Mouse (Mus musculus): ENCODE measurements around the gene Erbb3. TPM values are rescaled to one million over a fixed set of nuclear protein-coding genes. Genes with fewer than 3 reads are reported as not detected.
A peak's percentile ranks its signal among the peaks of the same experiment; 100 is the strongest.
"Not testable (repeated sequence)": the region's sequence is repeated elsewhere in the genome, so short reads cannot be mapped to it uniquely, and the experiment has no call there.

Erbb3 gene
- total and polyA plus RNA-seq, 2 experiments from 2014 or later = 0.21 to 1.1 TPM

- H3K4me1 ChIP-seq (ENCODE audit: insufficient read depth, low read length) = peaks cover 6% of the 10 kb centered on the region
- WGBS = 81% methylated on average over 2 of the region's 2 CpGs
- peaks cover 25% of the 10 kb centered on the region for H3K36me3 ChIP-seq (ENCODE audit: insufficient read depth, low read length)
- TF ChIP-seq CTCF (IDR thresholded peaks at IDR 0.05) = no peak
- no peak overlapping the region for H3K4me2 ChIP-seq (ENCODE audit: low read depth, low read length, poor library complexity, severe bottlenecking)
- no peak overlapping the region for H3K9ac ChIP-seq (replicated peaks; ENCODE audit: low read length, poor library complexity, severe bottlenecking)
- no peak overlapping the region for H3K27ac ChIP-seq (ENCODE audit: low read depth, low read length)
- DNase-seq (ENCODE audit: low spot score) (no peak), ATAC-seq (ENCODE audit: low FRiP score) (no peak)
- no peak overlapping the region for H3K4me3 ChIP-seq (ENCODE audit: low read depth, low read length)
- no peaks in the 10 kb centered on the region for H3K27me3 ChIP-seq (ENCODE audit: insufficient read depth, low read length)
- no peaks in the 10 kb centered on the region for H3K9me3 ChIP-seq (ENCODE audit: low read length)
These were observed 40.3 kb upstream of the Erbb3 start for GRCm38 (mm10) chr10:128629746-128630145.

GRCm38 (mm10) chr10:128627398-128628317 lies 38.2 kb upstream of the Erbb3 start:
- ATAC-seq (ENCODE audit: low FRiP score) (no peak), DNase-seq (ENCODE audit: low spot score) (no peak)
- Histone ChIP-seq H3K36me3 (ENCODE audit: insufficient read depth, low read length) (peaks cover 13% of the 10 kb centered on the region), H3K4me2 (ENCODE audit: low read depth, low read length, poor library complexity, severe bottlenecking) (no peak overlapping the region), H3K27me3 (ENCODE audit: insufficient read depth, low read length) (no peaks in the 10 kb centered on the region), H3K4me3 (ENCODE audit: low read depth, low read length) (no peak overlapping the region), H3K4me1 (ENCODE audit: insufficient read depth, low read length) (peaks cover 6% of the 10 kb centered on the region), H3K9me3 (ENCODE audit: low read length) (no peaks in the 10 kb centered on the region), H3K27ac (ENCODE audit: low read depth, low read length) (no peak overlapping the region), H3K9ac (replicated peaks; ENCODE audit: low read length, poor library complexity, severe bottlenecking) (no peak overlapping the region)
- WGBS = 88% methylated on average over 10 of the region's 10 CpGs
- TF ChIP-seq CTCF (IDR thresholded peaks at IDR 0.05) = no peak

GRCm38 (mm10) chr10:128626311-128627310 lies 37.2 kb upstream of the Erbb3 start, which contains the start of gene Rps26:
Rps26 (minus strand) TSS chr10:128626747.
- no peaks in the 10 kb centered on the region for H3K27me3 ChIP-seq (ENCODE audit: insufficient read depth, low read length)
- H3K9me3 ChIP-seq (ENCODE audit: low read length) = no peaks in the 10 kb centered on the region
- H3K4me3 ChIP-seq (ENCODE audit: low read depth, low read length) = peak within 1 kb of the TSS; percentile 57
- peak within 1 kb of the TSS; percentile 72 for H3K9ac ChIP-seq (replicated peaks; ENCODE audit: low read length, poor library complexity, severe bottlenecking)
- H3K4me2 ChIP-seq (ENCODE audit: low read depth, low read length, poor library complexity, severe bottlenecking) = peak within 1 kb of the TSS; percentile 76
- peak within 1 kb of the TSS; percentile 79 for H3K27ac ChIP-seq (ENCODE audit: low read depth, low read length)
- ATAC-seq (ENCODE audit: low FRiP score) (peak; percentile 94), DNase-seq (ENCODE audit: low spot score) (peak; percentile 100)
- peaks cover 6% of the 10 kb centered on the region for H3K4me1 ChIP-seq (ENCODE audit: insufficient read depth, low read length)
- peak; percentile 72 for TF ChIP-seq CTCF (IDR thresholded peaks at IDR 0.05)
- under 1% methylated on average over 40 of the region's 40 CpGs for WGBS
- peaks cover 10% of the 10 kb centered on the region for H3K36me3 ChIP-seq (ENCODE audit: insufficient read depth, low read length)

GRCm38 (mm10) chr10:128625287-128625894 lies 35.9 kb upstream of the Erbb3 start:
- ATAC-seq (ENCODE audit: low FRiP score) = no peak
- peak overlapping the region; percentile 58; the same call in 1 of the 2 replicates for H3K27ac ChIP-seq (ENCODE audit: low read depth, low read length)
- TF ChIP-seq CTCF (IDR thresholded peaks at IDR 0.05) = no peak

GRCm38 (mm10) chr10:128623106-128623613 lies 33.7 kb upstream of the Erbb3 start:
- not testable (repeated sequence) for ATAC-seq (ENCODE audit: low FRiP score); DNase-seq (ENCODE audit: low spot score)
- WGBS = 88% methylated on average over 3 of the region's 4 CpGs

More at GRCm38 (mm10) chr10:128625287-128625894, 35.9 kb upstream of the Erbb3 start:
- DNase-seq (ENCODE audit: low spot score) = no peak
- Histone ChIP-seq H3K27me3 (ENCODE audit: insufficient read depth, low read length) (no peaks in the 10 kb centered on the region), H3K4me1 (ENCODE audit: insufficient read depth, low read length) (peaks cover 6% of the 10 kb centered on the region), H3K4me2 (ENCODE audit: low read depth, low read length, poor library complexity, severe bottlenecking) (peak overlapping the region; percentile 76), H3K4me3 (ENCODE audit: low read depth, low read length) (peak overlapping the region; percentile 57), H3K36me3 (ENCODE audit: insufficient read depth, low read length) (peaks cover 10% of the 10 kb centered on the region), H3K9me3 (ENCODE audit: low read length) (no peaks in the 10 kb centered on the region), H3K9ac (replicated peaks; ENCODE audit: low read length, poor library complexity, severe bottlenecking) (peak overlapping the region; percentile 72)
- 47% methylated on average over 7 of the region's 7 CpGs for WGBS

More at GRCm38 (mm10) chr10:128623106-128623613, 33.7 kb upstream of the Erbb3 start:
- H3K9ac ChIP-seq (replicated peaks; ENCODE audit: low read length, poor library complexity, severe bottlenecking); H3K4me2 ChIP-seq (ENCODE audit: low read depth, low read length, poor library complexity, severe bottlenecking); H3K9me3 ChIP-seq (ENCODE audit: low read length); H3K27ac ChIP-seq (ENCODE audit: low read depth, low read length); H3K27me3 ChIP-seq (ENCODE audit: insufficient read depth, low read length); H3K4me3 ChIP-seq (ENCODE audit: low read depth, low read length); H3K4me1 ChIP-seq (ENCODE audit: insufficient read depth, low read length): not testable (repeated sequence)
- H3K36me3 ChIP-seq (ENCODE audit: insufficient read depth, low read length) = peaks cover 10% of the 10 kb centered on the region

Measured in midbrain, postnatal 0 days (tissue).